Mouse (Mus musculus): Measurements from ENCODE around the gene Palm2. TPM values are rescaled to one million over a fixed set of nuclear protein-coding genes. Genes with fewer than 3 reads are reported as not detected.

Palm2 gene
- polyA plus RNA-seq, 1 experiment from 2014 or later = 7.0 TPM

DNA sequence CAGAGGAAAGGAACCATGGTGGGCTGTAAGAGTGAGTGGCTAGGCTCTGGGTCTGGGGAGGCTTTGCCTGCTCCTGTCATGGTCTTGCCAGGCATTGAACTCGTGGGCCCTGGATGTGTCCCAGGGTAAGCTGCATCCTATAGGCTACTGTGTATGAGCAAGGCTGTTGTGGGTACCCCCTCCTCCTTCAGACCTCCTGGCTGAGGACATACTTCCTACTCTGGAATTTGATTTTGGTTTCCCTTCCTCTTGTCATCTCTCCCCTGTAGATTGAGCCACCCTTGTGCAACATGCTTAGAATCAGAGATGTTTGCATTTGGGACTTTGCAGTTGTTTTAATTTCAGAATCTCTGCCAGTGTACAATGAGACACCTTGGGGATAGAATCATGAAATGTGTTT, 216.9 kb downstream of the Palm2 start:
- H3K9ac ChIP-seq (replicated peaks; ENCODE audit: low read length) = no peak overlapping the region

DNA sequence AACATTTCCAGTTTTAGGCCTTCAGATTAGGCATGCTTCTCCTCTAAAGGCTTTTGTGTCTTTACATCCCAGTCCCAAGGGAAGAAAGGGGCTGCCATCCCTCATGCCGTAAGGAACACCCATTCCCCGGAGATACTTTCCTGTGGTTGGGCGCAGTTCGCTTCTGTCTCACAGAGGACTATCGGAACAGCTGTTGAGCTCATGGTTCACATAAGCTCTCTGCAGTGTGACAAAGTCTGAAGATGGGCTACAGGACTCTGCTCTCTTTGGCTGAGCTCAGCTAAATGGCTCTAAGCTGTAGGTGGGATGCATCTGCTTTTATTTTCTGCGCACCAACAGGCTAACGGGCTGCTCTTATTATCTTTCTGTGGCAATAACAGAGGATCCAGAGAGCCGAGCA, 217.5 kb downstream of the Palm2 start:
- H3K9me3 ChIP-seq (replicated peaks; ENCODE audit: control insufficient read depth, low read length) = no peaks in the 10 kb centered on the region
- H3K4me3 ChIP-seq (ENCODE audit: low read depth, low read length) = no peak overlapping the region
- H3K36me3 ChIP-seq (replicated peaks; ENCODE audit: control insufficient read depth, insufficient read depth, low read depth, low read length) = no peaks in the 10 kb centered on the region
- ATAC-seq (replicated peaks; ENCODE audit: insufficient number of reproducible peaks, low FRiP score, low TSS enrichment, low read depth) (no peak), DNase-seq (ENCODE audit: low spot score) (no peak)
- H3K4me1 ChIP-seq (ENCODE audit: control insufficient read depth, insufficient read depth, low read length) = no peaks in the 10 kb centered on the region
- WGBS = 90% methylated on average over 8 of the region's 8 CpGs
- no peak overlapping the region for H3K9ac ChIP-seq (replicated peaks; ENCODE audit: low read length)
- H3K27me3 ChIP-seq (ENCODE audit: control insufficient read depth, insufficient read depth, low read length) = no peaks in the 10 kb centered on the region
- no peak overlapping the region for H3K27ac ChIP-seq (replicated peaks; ENCODE audit: low read depth, low read length)
- H3K4me2 ChIP-seq (ENCODE audit: low read depth, low read length) = no peak overlapping the region

More for the DNA sequence above, 216.9 kb downstream of the Palm2 start:
- DNase-seq (ENCODE audit: low spot score) (no peak), ATAC-seq (replicated peaks; ENCODE audit: insufficient number of reproducible peaks, low FRiP score, low TSS enrichment, low read depth) (no peak)
- WGBS = 90% methylated on average over 1 of the region's 1 CpGs
- Histone ChIP-seq H3K4me3 (ENCODE audit: low read depth, low read length) (no peak overlapping the region), H3K9me3 (replicated peaks; ENCODE audit: control insufficient read depth, low read length) (no peaks in the 10 kb centered on the region), H3K27ac (replicated peaks; ENCODE audit: low read depth, low read length) (no peak overlapping the region), H3K4me2 (ENCODE audit: low read depth, low read length) (no peak overlapping the region), H3K27me3 (ENCODE audit: control insufficient read depth, insufficient read depth, low read length) (no peaks in the 10 kb centered on the region), H3K36me3 (replicated peaks; ENCODE audit: control insufficient read depth, insufficient read depth, low read depth, low read length) (no peaks in the 10 kb centered on the region), H3K4me1 (ENCODE audit: control insufficient read depth, insufficient read depth, low read length) (no peaks in the 10 kb centered on the region)

DNA sequence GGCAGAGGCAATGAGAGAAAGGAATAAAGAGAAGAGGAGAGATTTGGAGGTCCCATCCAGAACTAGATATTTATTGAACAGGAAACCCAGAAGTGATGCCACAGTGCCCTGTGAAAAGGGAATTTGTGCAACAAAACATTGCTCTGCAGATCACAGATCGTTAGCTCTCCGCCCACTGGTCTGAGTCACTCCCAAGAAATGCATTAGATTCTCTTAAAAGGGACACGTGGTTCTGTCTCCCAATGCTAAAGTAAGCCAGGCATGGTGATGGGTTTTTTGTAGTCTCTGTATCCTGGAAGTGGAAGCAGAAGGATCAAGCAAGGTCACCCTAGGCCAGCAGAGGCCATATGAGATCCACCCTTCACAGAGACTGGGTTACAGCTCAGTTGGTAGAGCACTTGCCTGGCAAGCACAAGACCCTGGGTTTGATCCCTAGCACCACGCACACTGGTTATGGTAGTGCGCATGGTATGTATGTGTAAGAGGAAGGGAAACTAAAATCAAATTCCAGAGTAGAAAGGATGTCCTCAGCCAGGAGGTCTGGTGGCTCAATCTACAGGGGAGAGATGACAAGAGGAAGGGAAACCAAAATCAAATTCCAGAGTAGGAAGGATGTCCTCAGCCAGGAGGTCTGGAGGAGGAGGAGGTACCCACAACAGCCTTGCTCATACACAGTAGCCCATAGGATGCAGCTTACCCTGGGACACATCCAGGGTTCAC, 218.3 kb downstream of the Palm2 start:
- WGBS = 83% methylated on average over 5 of the region's 5 CpGs

DNA sequence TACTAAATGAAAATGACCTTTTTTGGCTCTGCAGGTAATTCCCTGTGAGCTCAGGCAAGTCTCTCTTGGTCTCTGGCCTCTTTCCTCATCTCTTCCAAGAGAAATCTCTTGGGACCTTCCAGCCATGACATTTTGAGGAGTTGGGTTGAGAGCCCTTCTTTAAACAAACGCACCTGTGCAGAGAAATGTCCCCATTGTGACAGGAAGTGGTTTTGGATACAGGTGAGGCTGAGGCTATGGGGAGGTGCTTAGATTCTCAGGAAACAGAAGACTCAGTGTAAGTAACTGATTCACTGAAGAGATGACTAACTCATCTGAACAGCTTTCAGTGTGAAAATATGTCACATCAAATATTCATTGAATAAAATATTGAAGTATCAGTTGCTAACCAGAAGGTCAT, 221.9 kb downstream of the Palm2 start:
- Histone ChIP-seq H3K27me3 (ENCODE audit: control insufficient read depth, insufficient read depth, low read length) (no peaks in the 10 kb centered on the region), H3K9me3 (replicated peaks; ENCODE audit: control insufficient read depth, low read length) (no peaks in the 10 kb centered on the region), H3K27ac (replicated peaks; ENCODE audit: low read depth, low read length) (no peak overlapping the region), H3K4me2 (ENCODE audit: low read depth, low read length) (no peak overlapping the region), H3K4me3 (ENCODE audit: low read depth, low read length) (no peak overlapping the region), H3K4me1 (ENCODE audit: control insufficient read depth, insufficient read depth, low read length) (no peaks in the 10 kb centered on the region), H3K9ac (replicated peaks; ENCODE audit: low read length) (no peak overlapping the region), H3K36me3 (replicated peaks; ENCODE audit: control insufficient read depth, insufficient read depth, low read depth, low read length) (no peaks in the 10 kb centered on the region)
- DNase-seq (ENCODE audit: low spot score) = no peak
- no peak for ATAC-seq (replicated peaks; ENCODE audit: insufficient number of reproducible peaks, low FRiP score, low TSS enrichment, low read depth)
- WGBS = 81% methylated on average over 1 of the region's 1 CpGs

More for the DNA sequence above, 218.3 kb downstream of the Palm2 start:
- H3K9ac ChIP-seq (replicated peaks; ENCODE audit: low read length) = no peak overlapping the region
- no peaks in the 10 kb centered on the region for H3K4me1 ChIP-seq (ENCODE audit: control insufficient read depth, insufficient read depth, low read length)
- DNase-seq (ENCODE audit: low spot score) = no peak
- H3K36me3 ChIP-seq (replicated peaks; ENCODE audit: control insufficient read depth, insufficient read depth, low read depth, low read length) = no peaks in the 10 kb centered on the region
- H3K9me3 ChIP-seq (replicated peaks; ENCODE audit: control insufficient read depth, low read length) = no peaks in the 10 kb centered on the region
- ATAC-seq (replicated peaks; ENCODE audit: insufficient number of reproducible peaks, low FRiP score, low TSS enrichment, low read depth) = no peak
- H3K27me3 ChIP-seq (ENCODE audit: control insufficient read depth, insufficient read depth, low read length) = no peaks in the 10 kb centered on the region
- H3K27ac ChIP-seq (replicated peaks; ENCODE audit: low read depth, low read length) = no peak overlapping the region
- H3K4me3 ChIP-seq (ENCODE audit: low read depth, low read length) = no peak overlapping the region
- no peak overlapping the region for H3K4me2 ChIP-seq (ENCODE audit: low read depth, low read length)

DNA sequence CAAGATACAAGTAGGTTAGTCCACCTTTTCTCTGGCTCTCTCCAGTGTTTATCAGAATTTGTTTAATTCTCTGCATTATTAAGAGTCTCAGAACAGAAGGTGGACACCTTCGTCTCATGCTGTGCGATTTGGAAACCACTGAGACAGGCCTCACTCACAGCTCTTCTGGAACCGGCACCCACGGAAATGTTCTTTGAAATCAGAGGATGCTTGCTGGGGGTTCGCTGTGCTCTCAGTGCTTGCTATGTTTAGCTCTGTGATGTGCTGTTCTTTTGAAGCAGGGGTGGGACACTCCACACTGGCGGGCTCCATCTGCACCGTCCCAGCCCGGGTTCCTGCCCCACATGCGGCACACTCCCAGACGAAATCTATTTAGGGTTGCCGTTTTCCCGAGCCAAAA, 222.3 kb downstream of the Palm2 start:
- H3K9ac ChIP-seq (replicated peaks; ENCODE audit: low read length) = no peak overlapping the region
- no peak overlapping the region for H3K4me3 ChIP-seq (ENCODE audit: low read depth, low read length)
- no peaks in the 10 kb centered on the region for H3K36me3 ChIP-seq (replicated peaks; ENCODE audit: control insufficient read depth, insufficient read depth, low read depth, low read length)
- DNase-seq (ENCODE audit: low spot score) = no peak
- H3K4me1 ChIP-seq (ENCODE audit: control insufficient read depth, insufficient read depth, low read length) = no peaks in the 10 kb centered on the region
- no peak overlapping the region for H3K27ac ChIP-seq (replicated peaks; ENCODE audit: low read depth, low read length)
- H3K4me2 ChIP-seq (ENCODE audit: low read depth, low read length) = no peak overlapping the region
- no peaks in the 10 kb centered on the region for H3K27me3 ChIP-seq (ENCODE audit: control insufficient read depth, insufficient read depth, low read length)
- WGBS = 92% methylated on average over 12 of the region's 12 CpGs
- ATAC-seq (replicated peaks; ENCODE audit: insufficient number of reproducible peaks, low FRiP score, low TSS enrichment, low read depth) = no peak
- no peaks in the 10 kb centered on the region for H3K9me3 ChIP-seq (replicated peaks; ENCODE audit: control insufficient read depth, low read length)

DNA sequence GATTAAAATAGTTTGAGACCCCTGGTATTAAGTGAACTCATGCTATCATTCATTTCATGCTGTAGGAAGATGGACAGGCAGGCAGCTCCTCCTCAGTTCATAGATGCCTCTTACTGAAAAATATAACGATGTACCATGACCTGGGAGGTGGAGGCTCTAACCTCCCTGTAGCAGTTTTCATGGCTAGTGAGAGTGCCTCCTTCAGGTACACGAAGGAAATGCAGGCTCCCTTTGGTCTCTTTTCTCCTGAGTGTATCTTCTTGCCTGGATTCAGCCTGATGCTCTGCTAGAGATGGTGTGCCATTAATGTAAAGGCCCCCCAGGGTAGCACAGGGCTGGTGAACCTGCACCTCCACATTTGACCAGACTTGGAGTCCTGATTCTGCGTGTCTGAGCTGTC, 222.8 kb downstream of the Palm2 start:
- H3K9me3 ChIP-seq (replicated peaks; ENCODE audit: control insufficient read depth, low read length) = no peaks in the 10 kb centered on the region
- no peak overlapping the region for H3K4me3 ChIP-seq (ENCODE audit: low read depth, low read length)
- no peak overlapping the region for H3K4me2 ChIP-seq (ENCODE audit: low read depth, low read length)
- H3K9ac ChIP-seq (replicated peaks; ENCODE audit: low read length) = no peak overlapping the region
- H3K36me3 ChIP-seq (replicated peaks; ENCODE audit: control insufficient read depth, insufficient read depth, low read depth, low read length) = no peaks in the 10 kb centered on the region
- no peaks in the 10 kb centered on the region for H3K27me3 ChIP-seq (ENCODE audit: control insufficient read depth, insufficient read depth, low read length)
- ATAC-seq (replicated peaks; ENCODE audit: insufficient number of reproducible peaks, low FRiP score, low TSS enrichment, low read depth) = no peak
- H3K4me1 ChIP-seq (ENCODE audit: control insufficient read depth, insufficient read depth, low read length) = no peaks in the 10 kb centered on the region
- no peak for DNase-seq (ENCODE audit: low spot score)
- 86% methylated on average over 3 of the region's 3 CpGs for WGBS
- H3K27ac ChIP-seq (replicated peaks; ENCODE audit: low read depth, low read length) = no peak overlapping the region

DNA sequence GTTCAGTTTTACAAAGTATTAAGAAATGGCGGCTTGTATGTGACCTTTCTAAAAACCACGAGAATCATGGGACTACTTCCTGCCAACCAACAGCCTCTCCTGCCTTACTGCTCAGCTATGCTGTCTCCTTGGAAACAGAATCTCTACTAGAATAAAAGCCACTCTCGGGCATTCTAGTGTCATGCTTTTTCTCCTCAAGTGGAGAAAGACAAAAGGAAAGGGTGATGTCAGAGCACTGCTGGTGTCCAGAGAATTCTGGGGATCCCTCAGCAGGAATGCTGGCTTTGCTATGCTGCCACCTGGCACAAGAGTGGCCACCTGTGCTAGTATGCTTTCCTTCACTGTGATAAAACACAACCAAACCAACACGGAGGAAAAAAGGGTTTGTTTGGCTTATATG, 226.4 kb downstream of the Palm2 start:
- 35% methylated on average over 4 of the region's 4 CpGs for whole genome bisulfite sequencing
- H3K27ac ChIP-seq (replicated peaks; ENCODE audit: low read depth, low read length) = no peak overlapping the region
- H3K4me1 ChIP-seq (ENCODE audit: control insufficient read depth, insufficient read depth, low read length) = no peaks in the 10 kb centered on the region
- no peaks in the 10 kb centered on the region for H3K36me3 ChIP-seq (replicated peaks; ENCODE audit: control insufficient read depth, insufficient read depth, low read depth, low read length)
- H3K4me2 ChIP-seq (ENCODE audit: low read depth, low read length) = no peak overlapping the region
- no peak for DNase-seq (ENCODE audit: low spot score)
- no peaks in the 10 kb centered on the region for H3K27me3 ChIP-seq (ENCODE audit: control insufficient read depth, insufficient read depth, low read length)
- no peaks in the 10 kb centered on the region for H3K9me3 ChIP-seq (replicated peaks; ENCODE audit: control insufficient read depth, low read length)
- no peak overlapping the region for H3K9ac ChIP-seq (replicated peaks; ENCODE audit: low read length)
- H3K4me3 ChIP-seq (ENCODE audit: low read depth, low read length) = no peak overlapping the region
- no peak for ATAC-seq (replicated peaks; ENCODE audit: insufficient number of reproducible peaks, low FRiP score, low TSS enrichment, low read depth)

DNA sequence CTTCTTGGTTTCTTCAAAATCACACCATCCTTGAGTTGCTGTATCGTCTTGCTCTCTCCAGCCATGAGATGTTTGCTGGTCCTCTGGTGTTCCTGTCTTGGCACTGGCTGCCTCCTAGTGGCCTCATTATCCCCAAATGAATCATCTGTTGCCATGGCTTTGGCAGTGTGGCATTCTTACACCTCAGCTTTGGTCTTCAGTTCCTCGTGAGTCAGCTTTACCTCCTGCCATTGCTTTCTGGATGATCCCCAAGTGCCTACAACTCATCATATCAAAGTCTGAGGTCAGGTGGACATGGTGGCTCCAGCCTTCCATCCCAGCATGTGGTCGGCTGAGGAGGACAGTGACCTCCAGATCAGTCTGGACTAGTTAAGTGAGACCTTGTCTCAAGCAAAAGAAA, 232.1 kb downstream of the Palm2 start:
- 86% methylated on average over 3 of the region's 3 CpGs for WGBS
- Histone ChIP-seq H3K4me3 (ENCODE audit: low read depth, low read length) (no peak overlapping the region), H3K9me3 (replicated peaks; ENCODE audit: control insufficient read depth, low read length) (no peaks in the 10 kb centered on the region), H3K4me1 (ENCODE audit: control insufficient read depth, insufficient read depth, low read length) (no peaks in the 10 kb centered on the region), H3K27ac (replicated peaks; ENCODE audit: low read depth, low read length) (no peak overlapping the region), H3K27me3 (ENCODE audit: control insufficient read depth, insufficient read depth, low read length) (no peaks in the 10 kb centered on the region), H3K36me3 (replicated peaks; ENCODE audit: control insufficient read depth, insufficient read depth, low read depth, low read length) (no peaks in the 10 kb centered on the region), H3K4me2 (ENCODE audit: low read depth, low read length) (no peak overlapping the region), H3K9ac (replicated peaks; ENCODE audit: low read length) (no peak overlapping the region)
- no peak for DNase-seq (ENCODE audit: low spot score)
- ATAC-seq (replicated peaks; ENCODE audit: insufficient number of reproducible peaks, low FRiP score, low TSS enrichment, low read depth) = no peak

Measured in embryonic facial prominence, embryonic 11.5 days (tissue).